Mouse (Mus musculus) bone marrow macrophage, adult 2 months (primary cell): ENCODE measurements around the gene Cp.

ENCODE experiments used
- CTCF ChIP-seq: IDR thresholded peaks from 2 replicates; pipeline ENCODE4 v1.5.1; 2012; ENCODE audit warnings: low read depth, mild to moderate bottlenecking, low read length, moderate library complexity
- POLR2A ChIP-seq: IDR thresholded peaks from 2 replicates; pipeline ENCODE4 v1.6.1; 2012; ENCODE audit warnings: mild to moderate bottlenecking, low read depth, low read length, borderline replicate concordance

GRCm38 (mm10) chr3:19956885-19957284, at the start of gene Cp:
- TF ChIP-seq POLR2A (no peak), CTCF (no peak)
